Mouse (Mus musculus): Measurements from ENCODE around the gene Mafg. TPM values are rescaled to one million over a fixed set of nuclear protein-coding genes. Genes with fewer than 3 reads are reported as not detected.
"Not testable (repeated sequence)": the region's sequence is repeated elsewhere in the genome, so short reads cannot be mapped to it uniquely, and the experiment has no call there.

Mafg gene
- polyA plus RNA-seq, 1 experiment from 2014 or later = 14.7 TPM

GRCm38 (mm10) chr11:120598283-120598989, 35.0 kb downstream of the Mafg start, which contains the start of the genes Alyref and Anapc11:
Gene Alyref (minus strand): TSS chr11:120598365.
Gene Anapc11 (plus strand): TSS chr11:120598421.
- Histone ChIP-seq H3K27ac (ENCODE audit: low read length) (peak within 1 kb of the TSS; percentile 88), H3K27me3 (ENCODE audit: control insufficient read depth, insufficient read depth, low read length) (no peaks in the 10 kb centered on the region), H3K9ac (ENCODE audit: low read length) (peak within 1 kb of the TSS; percentile 88), H3K4me1 (ENCODE audit: control insufficient read depth, insufficient read depth, low read length) (peaks cover 17% of the 10 kb centered on the region), H3K9me3 (replicated peaks; ENCODE audit: control insufficient read depth, low read length) (no peaks in the 10 kb centered on the region), H3K36me3 (ENCODE audit: control insufficient read depth, insufficient read depth) (peaks cover 40% of the 10 kb centered on the region), H3K4me3 (ENCODE audit: low read length) (peak within 1 kb of the TSS; percentile 91), H3K4me2 (ENCODE audit: low read depth, low read length) (peak within 1 kb of the TSS; percentile 90)
- peak; percentile 96 for ATAC-seq (replicated peaks; ENCODE audit: extremely low read depth, insufficient read depth, low FRiP score)
- WGBS = under 1% methylated on average over 84 of the region's 88 CpGs

- WGBS = 3% methylated on average over 88 of the region's 99 CpGs
- ATAC-seq (replicated peaks; ENCODE audit: extremely low read depth, insufficient read depth, low FRiP score) = peak; percentile 20
- peaks cover 40% of the 10 kb centered on the region for H3K36me3 ChIP-seq (ENCODE audit: control insufficient read depth, insufficient read depth)
These were observed 35.9 kb downstream of the Mafg start for GRCm38 (mm10) chr11:120597240-120598235.

GRCm38 (mm10) chr11:120588531-120588930, 44.9 kb downstream of the Mafg start:
- no peaks in the 10 kb centered on the region for H3K27me3 ChIP-seq (ENCODE audit: control insufficient read depth, insufficient read depth, low read length)
- no peak overlapping the region for H3K4me3 ChIP-seq (ENCODE audit: low read length)
- H3K36me3 ChIP-seq (ENCODE audit: control insufficient read depth, insufficient read depth) = peaks cover 65% of the 10 kb centered on the region
- peaks cover 3% of the 10 kb centered on the region; the same call in 1 of the 2 replicates for H3K9me3 ChIP-seq (replicated peaks; ENCODE audit: control insufficient read depth, low read length)
- H3K4me1 ChIP-seq (ENCODE audit: control insufficient read depth, insufficient read depth, low read length) = no peaks in the 10 kb centered on the region
- ATAC-seq (replicated peaks; ENCODE audit: extremely low read depth, insufficient read depth, low FRiP score) = no peak
- no peak overlapping the region for H3K27ac ChIP-seq (ENCODE audit: low read length)
- no peak overlapping the region for H3K9ac ChIP-seq (ENCODE audit: low read length)
- H3K4me2 ChIP-seq (ENCODE audit: low read depth, low read length) = no peak overlapping the region
- WGBS = 80% methylated on average over 6 of the region's 6 CpGs

More at GRCm38 (mm10) chr11:120597240-120598235, 35.9 kb downstream of the Mafg start:
- Histone ChIP-seq H3K4me2 (ENCODE audit: low read depth, low read length) (peak overlapping the region; percentile 77), H3K27me3 (ENCODE audit: control insufficient read depth, insufficient read depth, low read length) (no peaks in the 10 kb centered on the region), H3K4me1 (ENCODE audit: control insufficient read depth, insufficient read depth, low read length) (peaks cover 17% of the 10 kb centered on the region), H3K4me3 (ENCODE audit: low read length) (peak overlapping the region; percentile 91), H3K27ac (ENCODE audit: low read length) (peak overlapping the region; percentile 88), H3K9ac (ENCODE audit: low read length) (peak overlapping the region; percentile 88), H3K9me3 (replicated peaks; ENCODE audit: control insufficient read depth, low read length) (no peaks in the 10 kb centered on the region)

- Histone ChIP-seq H3K36me3 (ENCODE audit: control insufficient read depth, insufficient read depth) (peaks cover 41% of the 10 kb centered on the region), H3K4me1 (ENCODE audit: control insufficient read depth, insufficient read depth, low read length) (peaks cover 20% of the 10 kb centered on the region), H3K9ac (ENCODE audit: low read length) (no peak overlapping the region), H3K27ac (ENCODE audit: low read length) (no peak overlapping the region), H3K27me3 (ENCODE audit: control insufficient read depth, insufficient read depth, low read length) (no peaks in the 10 kb centered on the region), H3K4me2 (ENCODE audit: low read depth, low read length) (no peak overlapping the region), H3K4me3 (ENCODE audit: low read length) (no peak overlapping the region), H3K9me3 (replicated peaks; ENCODE audit: control insufficient read depth, low read length) (peaks cover 3% of the 10 kb centered on the region; the same call in 1 of the 2 replicates)
- 97% methylated on average over 1 of the region's 1 CpGs for WGBS
- no peak for ATAC-seq (replicated peaks; ENCODE audit: extremely low read depth, insufficient read depth, low FRiP score)
These were observed 49.5 kb downstream of the Mafg start for GRCm38 (mm10) chr11:120583937-120584336.

- H3K9ac ChIP-seq (ENCODE audit: low read length); H3K27me3 ChIP-seq (ENCODE audit: control insufficient read depth, insufficient read depth, low read length); H3K4me2 ChIP-seq (ENCODE audit: low read depth, low read length); H3K9me3 ChIP-seq (replicated peaks; ENCODE audit: control insufficient read depth, low read length); H3K4me3 ChIP-seq (ENCODE audit: low read length); ATAC-seq (replicated peaks; ENCODE audit: extremely low read depth, insufficient read depth, low FRiP score); H3K27ac ChIP-seq (ENCODE audit: low read length): not testable (repeated sequence)
- H3K36me3 ChIP-seq (ENCODE audit: control insufficient read depth, insufficient read depth) = peaks cover 44% of the 10 kb centered on the region
- WGBS = 93% methylated on average over 2 of the region's 2 CpGs
- H3K4me1 ChIP-seq (ENCODE audit: control insufficient read depth, insufficient read depth, low read length) = peaks cover 20% of the 10 kb centered on the region
These were observed 50.5 kb downstream of the Mafg start for GRCm38 (mm10) chr11:120582982-120583293.

- H3K9ac ChIP-seq (ENCODE audit: low read length) = peak overlapping the region; percentile 95
- peak overlapping the region; percentile 92 for H3K27ac ChIP-seq (ENCODE audit: low read length)
- peak overlapping the region; percentile 92 for H3K4me3 ChIP-seq (ENCODE audit: low read length)
- WGBS = 78% methylated on average over 8 of the region's 8 CpGs
- H3K27me3 ChIP-seq (ENCODE audit: control insufficient read depth, insufficient read depth, low read length) = no peaks in the 10 kb centered on the region
- H3K4me1 ChIP-seq (ENCODE audit: control insufficient read depth, insufficient read depth, low read length) = peaks cover 20% of the 10 kb centered on the region
- peak overlapping the region; percentile 94 for H3K4me2 ChIP-seq (ENCODE audit: low read depth, low read length)
- peaks cover 3% of the 10 kb centered on the region; the same call in 1 of the 2 replicates for H3K9me3 ChIP-seq (replicated peaks; ENCODE audit: control insufficient read depth, low read length)
- peaks cover 46% of the 10 kb centered on the region for H3K36me3 ChIP-seq (ENCODE audit: control insufficient read depth, insufficient read depth)
- ATAC-seq (replicated peaks; ENCODE audit: extremely low read depth, insufficient read depth, low FRiP score) = no peak
These were observed 51.0 kb downstream of the Mafg start for GRCm38 (mm10) chr11:120582268-120582981.

- Histone ChIP-seq H3K27ac (ENCODE audit: low read length) (peak within 1 kb of the TSS; percentile 92), H3K9ac (ENCODE audit: low read length) (peak within 1 kb of the TSS; percentile 95), H3K4me2 (ENCODE audit: low read depth, low read length) (peak within 1 kb of the TSS; percentile 95), H3K9me3 (replicated peaks; ENCODE audit: control insufficient read depth, low read length) (peaks cover 3% of the 10 kb centered on the region; the same call in 1 of the 2 replicates), H3K27me3 (ENCODE audit: control insufficient read depth, insufficient read depth, low read length) (no peaks in the 10 kb centered on the region), H3K36me3 (ENCODE audit: control insufficient read depth, insufficient read depth) (peaks cover 42% of the 10 kb centered on the region), H3K4me3 (ENCODE audit: low read length) (peak within 1 kb of the TSS; percentile 92), H3K4me1 (ENCODE audit: control insufficient read depth, insufficient read depth, low read length) (peaks cover 20% of the 10 kb centered on the region)
- 4% methylated on average over 74 of the region's 75 CpGs for WGBS
- peak; percentile 78 for ATAC-seq (replicated peaks; ENCODE audit: extremely low read depth, insufficient read depth, low FRiP score)
These were observed 51.7 kb downstream of the Mafg start, which contains the start of gene Arhgdia for GRCm38 (mm10) chr11:120581490-120582267. Gene Arhgdia (minus strand): TSS chr11:120581624.

- H3K4me1 ChIP-seq (ENCODE audit: control insufficient read depth, insufficient read depth, low read length) = peaks cover 20% of the 10 kb centered on the region
- H3K27ac ChIP-seq (ENCODE audit: low read length) = peak overlapping the region; percentile 92
- H3K4me3 ChIP-seq (ENCODE audit: low read length) = peak overlapping the region; percentile 92
- peak overlapping the region; percentile 95 for H3K4me2 ChIP-seq (ENCODE audit: low read depth, low read length)
- peaks cover 36% of the 10 kb centered on the region for H3K36me3 ChIP-seq (ENCODE audit: control insufficient read depth, insufficient read depth)
- 1% methylated on average over 43 of the region's 44 CpGs for WGBS
- peaks cover 3% of the 10 kb centered on the region; the same call in 1 of the 2 replicates for H3K9me3 ChIP-seq (replicated peaks; ENCODE audit: control insufficient read depth, low read length)
- ATAC-seq (replicated peaks; ENCODE audit: extremely low read depth, insufficient read depth, low FRiP score) = peak; percentile 42
- no peaks in the 10 kb centered on the region for H3K27me3 ChIP-seq (ENCODE audit: control insufficient read depth, insufficient read depth, low read length)
- H3K9ac ChIP-seq (ENCODE audit: low read length) = peak overlapping the region; percentile 95
These were observed 52.5 kb downstream of the Mafg start for GRCm38 (mm10) chr11:120580871-120581331.

Data from heart, embryonic 16.5 days (tissue).